Mouse (Mus musculus): Measurements from ENCODE around the gene Hoxa2.

DNA sequence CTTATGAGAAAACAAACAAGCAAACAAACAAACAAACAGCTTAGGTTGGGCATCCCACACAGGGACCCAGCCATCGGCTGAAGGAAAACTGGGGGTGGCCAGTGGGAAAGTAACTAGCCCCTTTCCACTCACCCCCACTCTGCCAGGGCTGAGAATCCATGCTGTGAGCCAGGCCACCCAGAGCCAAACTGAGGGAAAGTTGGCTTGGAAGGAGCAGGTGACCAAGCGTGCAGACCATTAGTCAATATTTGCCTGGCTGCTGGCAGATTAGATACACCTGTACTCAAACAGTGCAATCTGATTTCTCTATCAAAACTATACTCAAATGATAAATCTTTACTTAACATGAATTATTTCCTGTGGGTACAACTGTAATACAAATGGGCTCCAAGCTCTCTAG, 17.4 kb upstream of the Hoxa2 start:
- TF ChIP-seq CTCF (IDR thresholded peaks at IDR 0.05; ENCODE audit: low read depth) (no peak), EP300 (IDR thresholded peaks at IDR 0.05; ENCODE audit: low read depth) (no peak)

Data from heart, postnatal 0 days (tissue).